Mouse (Mus musculus) kidney, embryonic 16.5 days (tissue): ENCODE results near the gene Ndufs8. TPM values are rescaled to one million over a fixed set of nuclear protein-coding genes. Genes with fewer than 3 reads are reported as not detected.

ENCODE experiments used
- ATAC-seq: fragments of 200-750 bp; cut with Nextera tagmentation; 2 replicates; pipeline ENCODE4 v1.8.0; 2017; ENCODE audit warnings: moderate TSS enrichment; ENCODE audit not compliant: low FRiP score, low TSS enrichment
- H3K27ac ChIP-seq: fragments of 300-500 bp; sonication (generic); 2 replicates; pipeline ENCODE4 v1.5.1; 2014; ENCODE audit warnings: low read length
- H3K27me3 ChIP-seq: fragments of 300-500 bp; sonication (generic); 2 replicates; pipeline ENCODE4 v1.6.1; 2014; ENCODE audit warnings: low read length, control low read depth, mixed read lengths; ENCODE audit not compliant: insufficient read depth
- H3K36me3 ChIP-seq: fragments of 300-500 bp; sonication (generic); 2 replicates; pipeline ENCODE4 v1.6.1; 2014; ENCODE audit warnings: low read length, control low read depth, mixed read lengths; ENCODE audit not compliant: insufficient read depth
- H3K4me1 ChIP-seq: fragments of 300-500 bp; sonication (generic); 2 replicates; pipeline ENCODE4 v1.6.1; 2014; ENCODE audit warnings: low read length, control low read depth, mixed read lengths; ENCODE audit not compliant: insufficient read depth
- H3K4me2 ChIP-seq: fragments of 300-500 bp; sonication (generic); replicated peaks from 2 replicates; pipeline ENCODE4 v1.6.1; 2014; ENCODE audit warnings: low read depth, low read length
- H3K4me3 ChIP-seq: fragments of 300-500 bp; sonication (generic); 2 replicates; pipeline ENCODE4 v1.5.1; 2014; ENCODE audit warnings: mild to moderate bottlenecking, low read length
- H3K9ac ChIP-seq: fragments of 300-500 bp; sonication (generic); replicated peaks from 2 replicates; pipeline ENCODE4 v1.6.1; 2014; ENCODE audit warnings: low read length
- H3K9me3 ChIP-seq: fragments of 300-500 bp; sonication (generic); 2 replicates; pipeline ENCODE4 v1.6.1; 2016; ENCODE audit warnings: low read length, control low read depth
- WGBS: fragments of 180-500 bp; shearing (Covaris S2); extraction: QIAGEN DNeasy Blood & Tissue Kit; methylation state at CpG from one replicate; pipeline ENCODE4 v1.1.7; 2014; 5-methylcytosine and 5-hydroxymethylcytosine counted together
- polyA plus RNA-seq: library from polyadenylated mRNA; unstranded; fragments of >200 nt; fragmentation: Nextera tagmentation; extraction: Ambion mirVana; gene quantifications from 2 replicates; pipeline ENCODE4 v1.2.1, GENCODE M21; 2015

Ndufs8 gene
- polyA plus RNA-seq, 1 experiment from 2014 or later = 401 TPM

DNA sequence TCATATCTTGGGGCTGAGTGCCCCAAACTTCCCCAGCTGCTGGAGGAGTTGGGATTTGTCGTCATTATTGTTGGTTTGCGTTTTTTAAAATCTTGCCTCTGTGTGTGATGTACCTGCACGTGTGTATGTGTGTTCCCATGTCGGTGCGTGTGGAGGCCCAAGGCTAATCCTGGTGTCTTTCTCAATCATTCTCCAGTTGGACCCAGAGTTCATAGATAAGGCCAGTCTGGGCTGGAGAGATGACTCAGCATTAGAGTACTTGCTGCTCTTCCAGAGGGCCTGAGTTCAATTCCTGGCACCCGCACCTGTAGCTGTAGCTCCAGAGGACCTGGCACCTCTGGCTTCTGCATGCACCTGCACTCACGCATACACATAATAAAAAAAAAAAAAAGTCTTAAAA is 12.3 kb upstream of the Ndufs8 start:
- no peak overlapping the region for H3K4me3 ChIP-seq
- no peak overlapping the region for H3K27ac ChIP-seq
- H3K9ac ChIP-seq = no peak overlapping the region
- no peak for ATAC-seq
- H3K9me3 ChIP-seq = no peaks in the 10 kb centered on the region
- peaks cover 21% of the 10 kb centered on the region for H3K4me1 ChIP-seq
- H3K27me3 ChIP-seq = no peaks in the 10 kb centered on the region
- no peaks in the 10 kb centered on the region for H3K36me3 ChIP-seq
- no peak overlapping the region for H3K4me2 ChIP-seq
- 93% methylated on average over 7 of the region's 7 CpGs for WGBS

GRCm38 (mm10) chr19:3924190-3924589 is 11.6 kb upstream of the Ndufs8 start:
- H3K27me3 ChIP-seq = no peaks in the 10 kb centered on the region
- no peak overlapping the region for H3K9ac ChIP-seq
- H3K36me3 ChIP-seq = no peaks in the 10 kb centered on the region
- H3K4me3 ChIP-seq = no peak overlapping the region
- ATAC-seq = 0 out of 2 replicates have a peak, but pooled peaks have one; percentile 22
- H3K27ac ChIP-seq = peak overlapping the region; percentile 65; the same call in 1 of the 2 replicates
- H3K9me3 ChIP-seq = no peaks in the 10 kb centered on the region
- WGBS = 70% methylated on average over 8 of the region's 8 CpGs
- no peak overlapping the region for H3K4me2 ChIP-seq
- peaks cover 14% of the 10 kb centered on the region for H3K4me1 ChIP-seq

DNA sequence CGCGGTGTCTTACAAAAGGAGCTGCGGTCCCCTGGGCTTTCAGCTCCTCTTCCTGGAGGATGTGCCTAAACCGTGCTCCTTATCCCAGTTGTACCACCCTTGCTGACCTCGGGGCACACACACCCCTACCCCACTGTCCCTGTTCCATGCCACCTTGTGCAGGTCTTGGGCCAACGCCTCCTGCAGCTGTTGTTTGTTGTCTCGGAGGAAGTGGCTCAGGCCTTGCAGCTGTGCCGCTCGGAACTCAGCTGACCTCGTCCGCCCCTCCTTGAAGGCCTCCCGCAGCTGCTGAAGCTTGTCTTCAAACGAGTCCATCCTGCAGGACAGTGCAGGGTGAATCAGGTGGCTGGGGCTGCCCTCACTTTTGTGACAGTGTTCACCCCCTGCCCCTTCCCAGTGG is 11.0 kb upstream of the Ndufs8 start:
- 0 out of 2 replicates have a peak, but pooled peaks have one; percentile 9 for ATAC-seq
- 25% methylated on average over 13 of the region's 13 CpGs for WGBS

GRCm38 (mm10) chr19:3922661-3923371 is 10.2 kb upstream of the Ndufs8 start:
- 54% methylated on average over 10 of the region's 10 CpGs for WGBS
- Histone ChIP-seq H3K27ac (peak overlapping the region; percentile 65), H3K4me1 (peaks cover 12% of the 10 kb centered on the region), H3K9me3 (no peaks in the 10 kb centered on the region), H3K36me3 (no peaks in the 10 kb centered on the region), H3K4me3 (no peak overlapping the region), H3K4me2 (no peak overlapping the region), H3K9ac (0 out of 2 replicates have a peak overlapping the region, but pooled peaks have one; percentile 12), H3K27me3 (no peaks in the 10 kb centered on the region)
- ATAC-seq = no peak

More for the DNA sequence above, 11.0 kb upstream of the Ndufs8 start:
- Histone ChIP-seq H3K9me3 (no peaks in the 10 kb centered on the region), H3K4me1 (peaks cover 12% of the 10 kb centered on the region), H3K9ac (no peak overlapping the region), H3K36me3 (no peaks in the 10 kb centered on the region), H3K4me3 (no peak overlapping the region), H3K27ac (peak overlapping the region; percentile 65), H3K27me3 (no peaks in the 10 kb centered on the region), H3K4me2 (no peak overlapping the region)

DNA sequence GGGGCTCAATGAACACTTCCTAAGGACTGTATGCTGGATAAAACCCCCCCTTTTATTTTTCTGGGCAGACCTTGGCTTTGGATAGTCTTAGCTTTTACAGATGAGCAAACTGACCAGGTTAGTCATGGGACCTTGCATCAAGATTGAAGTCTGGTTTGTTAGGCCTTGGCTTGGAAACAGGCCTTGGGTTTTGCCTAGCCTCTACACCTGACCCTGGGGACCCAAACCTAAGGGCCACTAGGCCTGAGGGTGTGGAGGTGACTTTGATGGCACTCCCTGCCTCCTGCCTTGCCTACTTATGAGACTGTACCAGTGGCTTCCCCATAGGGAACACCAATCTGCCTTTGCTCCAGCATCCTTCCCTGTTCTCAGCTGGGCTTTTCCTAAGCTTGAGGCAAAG is 7.4 kb upstream of the Ndufs8 start:
- Histone ChIP-seq H3K4me2 (no peak overlapping the region), H3K4me1 (peaks cover 12% of the 10 kb centered on the region), H3K36me3 (no peaks in the 10 kb centered on the region), H3K9me3 (no peaks in the 10 kb centered on the region), H3K4me3 (no peak overlapping the region), H3K27ac (no peak overlapping the region), H3K27me3 (no peaks in the 10 kb centered on the region), H3K9ac (no peak overlapping the region)
- ATAC-seq = no peak

- ATAC-seq = no peak
- Histone ChIP-seq H3K4me3 (no peak overlapping the region), H3K4me2 (no peak overlapping the region), H3K4me1 (peaks cover 14% of the 10 kb centered on the region), H3K9me3 (no peaks in the 10 kb centered on the region), H3K27me3 (no peaks in the 10 kb centered on the region), H3K36me3 (no peaks in the 10 kb centered on the region), H3K9ac (no peak overlapping the region), H3K27ac (no peak overlapping the region)
- 74% methylated on average over 11 of the region's 11 CpGs for WGBS
Measured at GRCm38 (mm10) chr19:3916727-3917126, 4.2 kb upstream of the Ndufs8 start.

DNA sequence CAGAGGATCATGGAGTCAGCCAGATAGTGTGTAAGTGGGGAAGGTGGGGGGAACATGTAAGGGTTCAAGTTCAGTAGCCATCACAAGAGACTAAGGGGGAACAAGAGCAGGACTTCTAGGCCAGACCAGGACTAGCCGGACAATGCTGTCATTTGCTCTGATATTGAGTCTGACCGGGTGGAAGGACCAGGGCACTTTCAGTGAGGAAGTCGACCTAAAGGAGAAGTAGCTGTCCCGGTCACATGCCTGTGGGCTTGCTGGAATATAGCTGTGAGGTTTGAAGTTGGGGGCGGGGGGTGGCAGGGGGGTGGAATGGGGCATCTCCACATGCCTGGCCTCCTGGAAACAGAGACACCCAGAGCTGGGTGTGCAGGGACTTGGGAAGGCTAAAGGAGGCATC is 2.0 kb upstream of the Ndufs8 start:
- no peak overlapping the region for H3K9ac ChIP-seq
- H3K4me3 ChIP-seq = no peak overlapping the region
- H3K9me3 ChIP-seq = no peaks in the 10 kb centered on the region
- no peaks in the 10 kb centered on the region for H3K27me3 ChIP-seq
- no peak overlapping the region for H3K4me2 ChIP-seq
- ATAC-seq = no peak
- no peak overlapping the region for H3K27ac ChIP-seq
- H3K36me3 ChIP-seq = peaks cover 16% of the 10 kb centered on the region
- H3K4me1 ChIP-seq = peaks cover 18% of the 10 kb centered on the region
- 91% methylated on average over 5 of the region's 5 CpGs for WGBS

DNA sequence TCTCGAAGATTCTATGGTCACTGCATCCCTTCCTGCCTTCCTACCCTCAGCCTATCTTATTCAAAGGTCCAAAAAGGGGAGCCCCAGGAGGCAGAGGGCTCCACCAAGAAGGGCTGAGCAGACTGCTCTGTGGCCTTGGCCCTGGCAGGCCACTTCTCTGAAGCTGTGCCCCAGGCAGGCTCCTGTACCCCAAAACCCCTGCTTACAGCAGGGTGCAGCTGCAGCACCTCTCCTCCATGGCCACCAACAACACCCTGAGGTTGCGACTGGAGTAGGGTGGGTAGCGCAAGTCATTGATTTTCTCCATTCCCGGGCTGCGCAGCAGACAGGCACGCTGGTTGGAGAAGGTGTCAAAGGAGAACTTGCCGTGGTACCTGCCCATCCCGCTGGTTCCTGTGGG is 1.1 kb upstream of the Ndufs8 start:
- H3K36me3 ChIP-seq = peaks cover 24% of the 10 kb centered on the region
- peak overlapping the region; percentile 54 for H3K4me3 ChIP-seq
- ATAC-seq = no peak
- peak overlapping the region; percentile 66 for H3K9ac ChIP-seq
- H3K27me3 ChIP-seq = no peaks in the 10 kb centered on the region
- peaks cover 18% of the 10 kb centered on the region for H3K4me1 ChIP-seq
- H3K4me2 ChIP-seq = peak overlapping the region; percentile 80
- 84% methylated on average over 8 of the region's 8 CpGs for WGBS
- H3K9me3 ChIP-seq = no peaks in the 10 kb centered on the region
- H3K27ac ChIP-seq = peak overlapping the region; percentile 75; the same call in 1 of the 2 replicates

GRCm38 (mm10) chr19:3910206-3910605 is 2.4 kb downstream of the Ndufs8 start:
- no peak overlapping the region for H3K4me2 ChIP-seq
- peaks cover 29% of the 10 kb centered on the region for H3K36me3 ChIP-seq
- no peak overlapping the region for H3K27ac ChIP-seq
- H3K9me3 ChIP-seq = no peaks in the 10 kb centered on the region
- 69% methylated on average over 5 of the region's 5 CpGs for WGBS
- ATAC-seq = no peak
- peaks cover 40% of the 10 kb centered on the region for H3K4me1 ChIP-seq
- H3K27me3 ChIP-seq = no peaks in the 10 kb centered on the region
- no peak overlapping the region for H3K4me3 ChIP-seq
- H3K9ac ChIP-seq = no peak overlapping the region

GRCm38 (mm10) chr19:3907876-3908660 is 4.5 kb downstream of the Ndufs8 start:
- Histone ChIP-seq H3K4me3 (0 out of 2 replicates have a peak overlapping the region, but pooled peaks have one; percentile 70), H3K4me1 (peaks cover 46% of the 10 kb centered on the region), H3K9ac (peak overlapping the region; percentile 78; the same call in 1 of the 2 replicates), H3K27ac (no peak overlapping the region; the same call in 1 of the 2 replicates), H3K9me3 (no peaks in the 10 kb centered on the region), H3K27me3 (no peaks in the 10 kb centered on the region), H3K36me3 (peaks cover 39% of the 10 kb centered on the region), H3K4me2 (peak overlapping the region; percentile 83)
- 63% methylated on average over 8 of the region's 8 CpGs for WGBS
- ATAC-seq = no peak
